Mouse (Mus musculus): ENCODE data around the gene Wnt4.

DNA sequence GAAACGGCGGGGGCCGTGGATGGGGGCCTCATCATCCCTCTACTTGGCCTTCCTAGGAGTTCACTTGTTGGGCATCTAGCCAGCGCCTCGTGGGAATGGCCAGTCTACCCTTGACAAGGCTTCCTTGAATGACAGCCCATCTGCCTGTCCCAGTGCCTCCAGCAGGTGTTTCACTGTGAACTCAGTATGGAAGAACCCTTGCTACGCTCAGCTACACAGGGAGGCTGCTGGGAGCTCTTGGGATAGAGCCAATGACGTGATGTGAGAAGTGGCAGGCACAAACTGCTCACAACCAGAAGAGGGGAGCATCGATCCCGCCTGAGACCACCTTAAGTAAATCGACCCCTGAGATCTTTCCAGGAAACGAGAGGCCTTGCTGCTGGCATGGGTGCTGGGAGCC lies 23.7 kb upstream of the Wnt4 start:
- TF ChIP-seq CHD2 (IDR thresholded peaks at IDR 0.05; ENCODE audit: low read depth, low read length) (no peak), HCFC1 (IDR thresholded peaks at IDR 0.05; ENCODE audit: borderline replicate concordance, insufficient read depth, low read length) (no peak)
